Mouse (Mus musculus) urinary bladder, postnatal 36 days (tissue): ENCODE measurements at regions not wholly inside any gene's neighbourhood (a gene's known extent, or its start where the extent isn't known, plus 50 kb on each side); places are given as distances from the start of the nearest gene placed in this dataset.

Experiments
- DNase-seq, 2 experiments: peaks; one replicate each; pipeline ENCODE4 v3.0.0; 2022; ENCODE audit warnings: low spot score in 2 of 2, mixed read lengths in 1 of 2

DNA sequence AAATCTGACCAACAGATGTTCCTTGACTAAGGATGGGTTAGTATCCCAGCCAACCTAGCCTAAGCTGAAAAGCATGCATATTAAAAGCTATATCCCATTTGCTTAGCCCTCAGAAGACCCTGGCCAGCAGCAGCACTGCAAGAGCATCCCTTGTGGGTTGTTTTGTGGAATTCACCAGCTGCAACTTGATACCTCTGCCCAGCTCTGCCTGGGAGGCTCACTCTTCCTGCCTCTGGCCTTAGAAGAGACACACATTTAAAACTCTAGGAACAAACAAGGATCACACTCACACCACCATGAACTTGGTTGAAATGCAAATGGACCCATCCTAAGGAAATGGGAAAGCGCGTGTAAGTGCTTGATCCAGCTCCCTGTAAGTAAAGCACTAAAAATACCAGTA lies 107.7 kb upstream of the Arl4c start:
- no peak for DNase-seq

DNA sequence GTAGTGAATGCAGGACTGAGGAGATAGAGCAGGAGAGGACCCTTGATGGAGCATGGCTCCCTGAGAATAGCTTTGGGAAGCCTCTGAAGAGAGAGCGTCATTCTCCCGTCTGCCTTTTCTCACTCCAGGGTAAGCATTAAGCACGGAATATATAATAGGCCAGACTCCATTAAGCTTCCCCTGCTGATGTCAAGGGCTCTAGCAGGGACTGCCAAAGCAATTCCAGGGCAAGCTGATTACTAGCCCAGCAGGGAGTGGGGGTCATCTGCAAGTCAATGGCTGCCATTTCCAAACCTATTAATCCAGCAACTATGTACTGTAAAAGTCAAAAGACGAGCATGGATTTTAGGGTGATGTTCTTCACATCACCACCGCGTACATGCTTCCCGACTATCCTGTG lies 111.2 kb upstream of the Arl4c start:
- DNase-seq: no peak

DNA sequence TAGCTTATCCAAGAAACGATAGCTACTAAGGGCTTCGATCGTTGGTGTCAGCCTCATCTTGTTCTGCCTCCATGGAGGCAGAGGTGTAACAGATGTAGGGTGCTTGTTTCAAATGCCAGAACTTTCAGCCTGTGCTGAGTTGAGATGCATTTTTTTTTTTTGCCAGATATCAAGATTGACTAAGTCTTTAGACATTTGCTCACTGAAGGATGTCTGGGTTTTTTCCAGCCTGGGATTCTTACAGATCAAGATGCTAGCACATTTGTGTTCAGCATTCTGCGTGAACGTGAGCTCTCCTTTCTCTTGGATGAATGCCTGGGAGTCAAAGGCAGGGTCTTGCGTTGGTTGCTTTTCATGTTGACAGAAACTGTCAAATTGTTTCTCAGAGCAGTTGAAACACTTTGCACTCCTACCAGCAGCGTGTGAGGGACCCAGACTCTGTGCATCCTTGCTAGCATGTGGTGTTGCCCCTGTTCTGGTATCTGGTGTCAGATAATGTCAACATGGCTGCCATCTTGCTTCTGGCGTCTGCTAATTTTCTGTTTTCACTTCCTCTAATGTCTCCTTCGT lies 114.4 kb upstream of the Arl4c start:
- no peak for DNase-seq

DNA sequence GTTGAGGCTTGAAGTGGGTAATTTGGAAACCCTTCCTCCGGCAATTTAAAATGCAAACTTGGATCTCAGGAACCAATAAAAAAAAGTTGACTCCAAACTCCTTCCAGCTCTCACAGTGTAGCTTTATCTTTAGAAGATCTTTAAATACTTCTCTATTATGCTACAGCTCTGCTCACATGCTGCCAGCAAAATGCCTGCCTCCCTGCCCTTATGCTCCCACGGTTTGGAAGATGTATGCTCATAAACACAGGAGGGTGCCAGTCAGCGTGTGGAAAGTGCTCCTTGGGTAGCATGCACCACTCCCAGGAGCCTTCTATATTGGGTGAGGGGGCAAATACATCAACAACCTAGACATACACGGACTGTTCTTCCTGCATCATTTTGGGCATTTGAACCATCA lies 123.2 kb upstream of the Arl4c start:
- no peak for DNase-seq

DNA sequence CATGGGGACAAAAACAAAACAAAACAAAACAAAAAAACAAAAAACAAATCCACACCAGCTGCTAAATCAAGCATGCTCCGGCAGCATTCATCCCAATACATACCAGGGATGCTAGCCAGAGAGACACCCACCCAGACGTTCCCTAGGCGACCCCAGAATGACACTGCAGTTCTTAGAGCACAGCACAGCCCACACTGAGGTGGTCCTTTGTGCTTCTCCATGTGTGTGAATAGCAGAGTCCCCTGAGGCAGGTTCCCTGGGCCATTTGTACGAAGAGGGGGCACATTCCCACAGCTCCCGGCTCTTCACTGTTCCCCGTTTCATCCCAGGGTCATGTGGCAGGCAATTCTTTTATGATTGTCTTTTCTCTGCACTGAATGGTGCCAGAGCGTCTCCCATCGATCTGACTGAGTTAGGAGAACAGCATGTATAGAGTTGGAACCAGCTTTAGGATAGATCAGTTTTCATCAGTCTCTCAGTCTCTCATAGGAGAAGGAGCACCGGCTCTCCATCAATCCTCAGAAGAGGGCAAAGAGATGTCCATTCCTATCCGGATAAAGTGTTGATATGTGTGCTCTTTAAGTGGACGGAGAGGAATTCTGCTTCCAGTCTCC lies 136.7 kb upstream of the Arl4c start:
- DNase-seq: no peak

DNA sequence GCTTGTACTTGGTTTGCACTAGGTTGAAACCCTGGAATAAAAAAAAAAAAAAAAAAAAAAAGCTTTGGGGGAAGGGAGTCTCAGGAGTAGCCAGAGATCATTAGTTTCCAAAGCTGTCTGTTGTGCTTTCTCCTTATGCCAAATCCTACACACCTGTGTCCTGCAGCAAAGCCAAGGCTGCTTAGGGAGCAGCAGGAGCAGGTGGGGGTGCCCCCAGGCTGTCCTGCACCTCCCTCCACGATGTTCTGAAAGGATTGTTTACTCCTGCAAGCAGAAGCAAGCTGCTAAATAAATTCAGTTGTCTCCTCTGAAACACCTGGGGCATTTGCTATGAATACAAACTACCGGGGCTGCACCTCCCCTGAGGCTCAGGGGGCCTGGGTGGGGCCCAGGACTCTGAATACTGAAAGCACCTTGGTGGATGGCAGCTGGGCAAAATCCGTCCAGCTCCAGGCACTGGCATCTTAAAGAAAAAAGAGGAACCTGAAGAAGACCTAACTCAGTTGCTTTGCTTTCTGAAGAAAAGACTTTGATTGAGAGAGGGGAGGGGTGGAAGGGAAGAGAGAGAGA lies 137.5 kb upstream of the Arl4c start:
- DNase-seq: no peak

DNA sequence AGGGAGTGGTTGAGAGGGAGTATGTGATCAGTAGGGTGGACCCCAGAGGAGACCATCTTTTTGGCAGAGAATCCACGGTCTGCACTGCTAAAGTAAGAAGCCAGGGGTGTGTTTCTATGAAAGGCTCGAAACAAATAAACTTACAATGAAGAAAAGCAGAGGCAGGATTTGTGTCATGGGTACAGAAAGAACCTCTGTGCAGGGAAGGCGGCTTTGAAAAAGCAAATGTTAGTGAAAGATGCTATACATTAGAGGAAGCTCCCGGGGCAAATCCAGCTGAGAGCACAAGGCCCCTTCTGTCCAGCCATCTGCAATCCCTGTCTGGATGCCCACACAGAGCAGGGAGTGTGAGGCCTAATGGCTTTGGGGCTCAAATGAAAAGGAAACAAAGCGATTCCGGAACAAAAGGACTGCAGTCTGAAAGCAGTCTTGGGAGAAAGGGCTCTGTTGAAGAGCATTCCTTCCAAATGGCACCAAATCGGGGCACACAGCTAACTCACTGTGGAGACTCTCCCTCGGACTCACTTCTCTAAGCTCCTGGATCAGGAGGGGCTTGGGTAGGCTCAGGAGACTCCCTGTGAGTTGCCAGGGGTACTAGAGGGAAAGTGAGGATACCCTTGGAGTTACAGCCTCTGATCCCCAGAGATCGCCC lies 138.1 kb upstream of the Arl4c start:
- DNase-seq: no peak

DNA sequence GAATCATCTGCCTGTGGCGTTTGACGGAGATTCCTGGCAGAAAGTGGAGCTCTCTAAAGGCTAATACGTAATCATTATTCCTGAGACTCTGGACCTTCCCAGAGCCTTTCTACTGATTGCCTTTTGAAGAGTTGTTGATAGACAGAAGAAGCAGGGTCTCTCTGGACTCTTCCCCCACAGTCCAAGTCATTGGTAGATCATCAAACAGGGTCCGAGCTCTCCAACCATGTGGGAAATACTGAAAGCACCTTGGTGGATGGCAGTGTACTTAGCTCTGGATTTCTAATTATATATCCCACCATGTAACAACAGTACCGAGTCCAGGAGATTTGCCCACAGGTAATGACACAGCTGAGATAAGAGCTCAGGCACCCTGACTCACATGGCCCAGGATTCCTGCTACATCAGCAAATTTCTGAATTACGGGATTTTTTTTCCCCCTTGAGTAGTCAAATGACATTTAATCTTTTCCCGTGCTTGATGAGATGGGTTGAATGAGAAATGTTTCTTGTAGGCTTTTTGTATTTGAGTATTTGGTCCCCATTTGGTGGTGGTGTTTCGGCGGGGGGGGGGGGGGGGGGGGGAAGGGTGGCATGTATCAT lies 139.1 kb upstream of the Arl4c start:
- DNase-seq: no peak

DNA sequence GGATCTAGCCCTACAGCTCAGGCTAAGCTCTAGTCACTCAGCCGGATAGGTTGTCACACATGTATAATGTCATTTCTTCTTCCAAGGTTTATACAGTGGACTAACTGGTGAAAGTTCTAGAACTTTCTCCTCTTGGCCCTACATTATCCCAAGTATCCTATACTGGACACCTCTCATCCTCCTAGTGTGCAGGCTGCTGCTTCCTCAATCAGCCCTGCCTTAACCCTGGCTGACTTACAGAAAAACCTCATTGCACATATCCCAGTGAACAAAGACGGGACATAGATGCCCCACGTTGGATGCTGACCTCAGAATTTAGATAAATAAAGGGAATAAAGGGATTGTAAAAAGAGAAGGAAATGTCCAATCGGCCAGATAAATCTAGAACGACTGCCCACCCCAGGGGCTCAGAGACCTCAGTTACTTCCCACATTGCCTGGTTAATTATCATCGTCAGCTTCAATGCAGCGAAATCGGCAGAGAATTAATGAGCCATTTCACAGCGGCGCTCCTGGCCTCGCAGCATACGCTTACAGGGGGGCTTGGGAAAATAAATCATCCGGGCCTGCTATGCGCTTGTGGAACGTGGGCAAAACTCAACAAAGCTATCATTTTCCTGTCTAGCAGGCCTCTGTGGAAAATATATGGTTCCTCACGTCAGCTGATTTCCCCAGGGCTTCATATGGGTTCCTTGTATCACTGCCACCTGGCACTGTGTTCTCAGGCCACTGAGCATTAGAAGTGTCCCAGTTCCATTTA lies 145.5 kb upstream of the Arl4c start:
- DNase-seq: no peak

DNA sequence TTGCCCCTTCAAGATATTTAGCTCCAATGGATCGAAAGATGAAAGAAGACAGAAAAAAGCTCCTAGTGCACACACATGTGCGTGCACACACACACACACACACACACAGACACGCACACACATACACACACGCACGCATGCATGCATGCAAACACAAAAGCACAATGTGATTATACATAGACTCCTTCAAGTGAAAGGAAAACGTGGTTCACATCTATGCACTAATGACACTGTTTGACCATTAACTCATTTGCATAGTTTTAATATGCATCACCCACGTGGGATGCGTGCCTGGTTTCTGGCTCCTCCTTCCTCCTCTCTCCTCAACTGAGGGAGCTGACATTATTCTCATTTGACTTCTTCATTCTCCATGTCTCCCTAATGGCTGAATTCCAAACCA lies 146.2 kb upstream of the Arl4c start:
- DNase-seq: no peak

DNA sequence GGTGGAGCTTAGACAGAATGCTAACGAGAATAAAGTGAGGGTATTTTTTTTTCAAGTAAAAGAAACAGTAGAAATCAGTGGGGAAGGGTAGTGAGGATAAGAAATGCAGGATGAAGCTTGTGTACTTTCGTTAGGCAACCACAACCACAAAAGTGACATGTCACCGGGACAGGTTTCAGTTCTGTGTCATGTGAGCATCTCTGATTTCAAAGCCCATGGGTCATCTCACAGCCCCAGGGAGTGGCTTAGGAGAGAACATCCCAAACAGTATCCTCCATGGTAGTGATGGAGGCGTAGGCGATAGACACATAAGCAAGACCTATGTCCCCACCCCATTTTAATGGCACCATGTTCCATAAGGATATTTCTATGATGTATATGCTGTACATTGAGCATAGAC lies 147.4 kb upstream of the Arl4c start:
- no peak for DNase-seq

DNA sequence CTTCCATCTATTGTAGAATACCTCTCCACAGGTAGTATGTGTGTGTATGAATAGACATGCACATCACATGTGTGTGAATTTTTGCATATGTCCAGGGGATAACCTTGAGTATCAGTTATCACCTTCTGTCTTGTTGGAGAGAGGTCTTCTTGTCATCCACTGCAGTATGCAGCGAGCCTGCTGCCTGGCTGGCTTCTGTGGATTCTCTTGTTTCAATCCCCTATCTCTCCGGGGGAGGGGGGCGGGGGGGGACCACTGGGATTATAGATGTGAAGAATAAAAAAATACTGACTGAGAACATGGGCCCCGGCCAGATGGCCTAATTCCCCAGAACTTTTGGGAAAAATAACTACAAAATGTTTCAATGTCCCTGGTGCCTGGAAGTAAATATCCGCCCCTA lies 149.9 kb upstream of the Arl4c start:
- DNase-seq: no peak

DNA sequence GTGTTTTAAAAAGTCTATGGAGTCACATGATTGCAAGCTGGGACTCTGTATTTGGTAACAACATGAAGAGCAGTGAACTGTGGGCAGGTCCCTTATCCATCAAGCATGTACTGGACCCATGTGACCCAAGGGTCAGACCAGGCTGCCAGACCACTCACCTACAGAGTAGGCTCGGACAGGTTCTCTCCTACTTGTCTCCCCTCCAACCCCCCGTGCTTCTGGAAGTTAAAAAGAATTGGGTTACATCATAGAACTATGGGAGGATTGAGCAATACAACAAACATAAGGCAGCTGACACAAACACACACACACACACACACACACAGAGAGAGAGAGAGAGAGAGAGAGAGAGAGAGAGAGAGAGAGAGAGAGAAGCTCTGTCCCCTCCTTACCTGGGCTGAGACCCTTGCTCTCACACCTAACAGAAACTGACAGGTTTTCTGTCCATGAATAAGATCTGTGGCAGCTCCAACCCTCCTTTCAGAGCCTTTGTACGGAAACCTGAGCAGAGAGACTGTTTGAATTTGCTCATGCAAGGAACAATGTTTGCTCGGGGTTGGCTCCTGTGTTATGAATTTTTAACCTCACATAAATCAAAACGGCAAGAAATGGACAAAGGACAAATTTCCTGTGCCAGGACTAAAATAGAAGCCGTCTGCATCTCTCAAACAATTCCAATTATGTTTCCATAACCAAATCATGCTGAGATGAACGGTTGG lies 159.0 kb upstream of the Arl4c start:
- DNase-seq: no peak

DNA sequence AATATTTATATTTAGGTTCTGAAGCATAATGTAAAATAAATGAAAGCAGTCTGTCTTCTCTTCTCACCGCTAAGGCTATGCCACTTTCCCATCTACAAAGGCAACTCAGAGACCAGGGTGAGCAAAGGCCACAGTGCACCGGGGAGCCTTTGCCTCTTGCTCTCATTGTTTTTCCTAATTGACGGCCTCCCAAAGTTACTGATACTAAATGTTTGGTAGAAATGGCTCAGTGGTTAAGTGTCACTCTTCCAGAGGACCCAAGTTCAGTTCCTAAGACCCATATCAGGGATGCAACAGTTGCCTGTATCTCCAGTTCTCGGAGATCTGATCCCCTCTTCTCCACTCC lies 159.5 kb upstream of the Arl4c start:
- DNase-seq: no peak

DNA sequence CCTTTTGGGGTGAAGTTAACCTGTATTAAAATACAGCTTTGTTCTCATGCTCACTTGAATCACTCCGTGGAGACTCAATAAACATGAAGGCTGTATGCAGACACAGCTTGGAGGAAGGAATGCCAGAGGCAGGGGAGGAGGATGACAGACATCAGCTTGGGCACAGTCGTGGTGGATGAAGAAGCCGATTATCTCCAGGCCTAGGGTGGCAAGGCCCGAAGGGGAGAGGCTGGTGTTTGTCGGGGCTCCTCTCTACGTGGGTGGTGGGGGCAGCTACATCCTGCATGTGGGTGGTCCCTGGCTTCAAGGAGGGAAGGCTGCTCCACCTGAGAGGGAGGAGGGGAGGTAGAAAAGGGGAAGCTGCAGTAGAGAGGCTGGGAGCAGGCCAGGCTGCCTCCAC lies 163.4 kb upstream of the Arl4c start:
- no peak for DNase-seq

DNA sequence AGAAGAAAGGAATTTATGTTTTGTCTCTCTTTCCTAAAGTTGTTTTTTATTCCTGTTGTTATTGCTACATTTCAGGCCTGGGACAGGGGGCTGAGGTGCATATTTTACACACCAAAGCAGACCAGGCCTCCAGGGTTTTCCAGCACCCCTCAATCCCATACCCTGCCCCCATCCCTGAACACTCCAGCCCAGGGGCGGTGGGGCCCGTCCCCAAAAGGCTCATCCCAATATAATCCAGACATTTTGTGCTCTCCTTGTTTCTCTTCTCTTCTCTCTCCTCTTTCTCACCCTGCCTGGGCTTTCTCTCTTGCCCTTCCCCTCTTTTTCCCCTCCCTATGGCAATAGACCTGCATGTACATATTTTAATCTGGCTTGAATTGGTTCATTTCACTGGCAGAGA lies 164.6 kb upstream of the Arl4c start:
- no peak for DNase-seq

DNA sequence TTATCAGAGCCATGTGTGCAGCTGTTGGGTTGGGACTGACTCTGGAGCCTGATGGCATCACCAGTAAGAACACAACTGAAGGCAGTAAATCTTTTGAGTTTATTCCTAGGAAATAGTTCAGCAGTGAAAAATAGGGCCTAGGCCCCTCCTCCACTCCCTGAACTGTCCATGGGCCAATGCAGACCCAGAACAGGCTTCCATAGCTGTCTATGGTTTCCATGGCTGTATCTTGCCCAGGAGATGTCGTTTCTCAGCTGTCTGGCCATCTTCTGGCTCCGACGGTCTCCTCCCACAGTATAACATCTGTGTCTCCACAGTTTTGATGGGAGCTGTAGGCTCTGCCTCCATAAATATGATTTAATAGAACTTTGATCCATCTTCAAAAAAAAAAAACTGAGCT lies 165.1 kb upstream of the Arl4c start:
- DNase-seq: no peak

DNA sequence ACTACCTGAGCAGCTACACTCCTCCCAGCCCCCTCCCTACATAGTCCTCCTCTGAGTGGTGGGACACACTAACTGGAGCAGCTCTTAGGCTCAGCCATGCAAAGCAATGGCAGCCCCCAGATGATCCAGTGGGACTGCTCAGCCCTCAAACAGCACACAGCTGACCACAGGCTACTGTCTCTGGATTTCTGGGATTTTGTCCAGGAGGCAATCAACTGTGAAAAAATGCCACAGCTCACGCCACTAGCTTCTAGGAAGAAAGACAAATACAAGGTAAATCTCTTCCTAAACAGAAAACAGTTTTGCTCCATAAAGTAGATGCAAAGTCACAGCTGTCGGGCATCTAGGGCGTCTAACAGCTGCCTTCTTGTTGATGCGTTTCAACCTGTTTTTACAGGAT lies 167.9 kb upstream of the Arl4c start:
- no peak for DNase-seq

DNA sequence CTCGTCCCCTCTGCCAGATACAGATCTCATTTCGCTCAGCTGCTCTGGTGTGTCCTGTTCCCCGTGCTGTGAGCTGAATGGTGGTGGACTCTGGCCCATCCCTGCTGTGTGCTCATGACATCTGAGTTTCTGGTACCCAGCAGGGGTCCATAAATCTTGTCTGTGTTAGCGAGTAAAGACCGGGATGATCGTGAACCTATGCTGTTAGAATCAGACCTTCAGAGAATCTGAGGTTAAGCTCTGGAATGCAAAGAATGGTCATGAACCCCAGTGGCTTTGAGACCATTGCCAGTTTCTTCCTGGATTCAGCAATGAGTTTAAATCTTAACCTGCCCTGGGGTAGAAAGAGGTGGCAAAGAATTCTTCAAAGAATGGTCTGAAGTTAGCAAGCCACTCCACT lies 173.3 kb upstream of the Arl4c start:
- DNase-seq: no peak

DNA sequence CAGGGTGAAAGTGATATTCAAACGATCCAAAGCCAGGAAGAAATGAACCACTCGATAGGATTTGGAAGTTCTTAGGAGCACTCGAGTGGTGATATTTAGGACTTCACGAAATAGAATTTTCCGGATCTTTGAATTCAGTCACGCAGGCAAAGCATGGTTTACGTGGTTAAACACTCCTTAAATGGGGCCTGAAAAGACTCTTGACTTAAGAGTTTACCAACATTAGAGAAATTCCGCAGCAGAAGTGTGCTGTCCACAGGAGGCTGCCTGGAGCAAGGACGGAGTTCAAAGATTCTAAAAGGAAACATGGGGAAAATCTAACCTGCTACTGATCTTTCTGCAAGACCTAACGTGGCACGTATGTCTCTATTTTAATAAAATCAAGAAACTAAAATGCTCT lies 175.4 kb upstream of the Arl4c start:
- no peak for DNase-seq

DNA sequence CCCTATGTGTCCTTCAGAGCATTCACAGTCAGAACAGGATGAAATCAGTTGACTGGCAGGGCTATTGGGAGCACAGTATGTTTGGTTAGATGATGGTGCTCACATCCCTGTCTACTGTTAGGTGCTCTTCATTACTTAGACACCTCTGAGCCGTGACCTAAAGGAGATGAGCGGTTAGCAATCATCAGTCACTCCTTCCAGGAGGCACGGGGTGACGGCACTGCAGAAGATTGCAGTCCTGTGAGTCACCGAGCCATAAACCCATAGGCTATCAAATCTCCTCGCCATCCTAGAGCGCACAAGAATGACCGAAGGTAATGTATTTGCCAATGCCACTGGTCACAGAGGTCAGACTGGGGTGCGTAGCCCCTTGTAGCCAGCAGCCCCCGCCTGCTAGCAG lies 176.8 kb upstream of the Arl4c start:
- no peak for DNase-seq

DNA sequence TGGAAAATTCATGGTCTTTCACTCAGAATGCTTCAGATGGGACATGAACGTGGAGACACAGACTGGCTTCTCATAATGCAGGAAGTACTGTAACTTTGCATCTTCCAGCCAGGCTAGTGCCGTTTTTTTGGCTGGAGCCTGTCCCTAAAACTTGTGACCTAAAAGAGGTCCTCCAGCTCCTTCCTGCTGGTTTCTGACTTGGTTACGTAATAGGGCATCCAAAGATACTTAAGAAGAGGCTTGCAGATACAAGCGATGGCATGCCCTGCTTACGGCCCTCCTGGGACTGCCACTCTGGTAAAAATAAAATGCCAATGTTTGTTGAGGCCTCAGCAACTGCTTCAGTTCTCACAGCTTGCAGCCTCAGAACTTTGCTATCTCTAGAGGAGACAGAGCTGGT lies 177.3 kb upstream of the Arl4c start:
- no peak for DNase-seq
